Mouse (Mus musculus) spleen, adult 18-20 months (tissue): ENCODE measurements around the gene Hspb6.
A peak's percentile ranks its signal among the peaks of the same experiment; 100 is the strongest.

ENCODE experiments used
- DNase-seq, 2 experiments: peaks; one replicate each; pipeline ENCODE4 v3.0.0; 2022; ENCODE audit warnings: mixed read lengths in 2 of 2

Hspb6 gene

GRCm38 (mm10) chr7:30552102-30553020 is at the start of gene Hspb6, which contains the start of gene Proser3:
Gene Hspb6, plus strand, starts transcription at chr7:30552178.
Gene Proser3, minus strand, starts transcription at chr7:30552299.
- DNase-seq, result peak; percentile 89 to 90

DNA sequence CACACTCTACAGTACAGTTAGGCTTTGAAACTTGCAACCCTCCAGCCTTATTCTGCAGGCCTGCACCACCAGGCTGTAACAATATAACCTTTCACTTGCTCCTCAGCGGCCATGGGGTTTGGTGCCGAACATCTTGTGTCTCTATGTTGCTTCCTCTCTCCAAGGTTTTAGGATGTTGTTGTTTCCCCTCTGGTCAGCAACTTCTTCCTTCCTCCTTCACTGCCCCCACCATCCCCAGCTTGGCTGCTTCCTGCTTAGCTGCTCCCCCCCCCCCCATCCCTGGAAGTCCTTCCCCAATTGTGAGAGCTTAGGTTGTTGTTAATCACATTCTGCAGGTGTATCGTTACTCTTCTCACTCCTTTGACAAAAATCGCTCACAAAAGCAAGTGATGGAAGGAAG is 43.9 kb upstream of the Hspb6 start:
- no peak for DNase-seq

- DNase-seq, result no peak
Measured at GRCm38 (mm10) chr7:30515003-30515760, 36.8 kb upstream of the Hspb6 start.

DNA sequence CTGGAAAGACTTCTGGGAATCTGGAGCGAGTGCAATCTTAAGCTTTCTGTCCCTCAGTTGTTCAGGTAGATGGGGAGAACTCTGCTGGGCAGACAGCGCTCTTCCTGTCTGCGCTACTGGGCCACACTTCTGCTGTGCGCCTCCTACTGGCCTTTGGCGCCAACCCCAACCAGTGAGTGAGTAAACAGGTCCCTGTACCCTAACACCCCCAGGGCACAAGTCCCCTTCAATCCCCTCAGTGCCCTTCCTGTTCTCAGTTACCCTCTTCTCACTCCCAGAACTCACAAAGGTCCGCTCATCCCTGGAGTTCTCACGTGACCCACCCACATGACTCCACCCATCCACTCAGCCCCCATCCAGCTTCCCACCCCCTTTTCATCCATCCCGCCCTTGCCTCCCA is 33.7 kb upstream of the Hspb6 start:
- DNase-seq, result no peak

DNA sequence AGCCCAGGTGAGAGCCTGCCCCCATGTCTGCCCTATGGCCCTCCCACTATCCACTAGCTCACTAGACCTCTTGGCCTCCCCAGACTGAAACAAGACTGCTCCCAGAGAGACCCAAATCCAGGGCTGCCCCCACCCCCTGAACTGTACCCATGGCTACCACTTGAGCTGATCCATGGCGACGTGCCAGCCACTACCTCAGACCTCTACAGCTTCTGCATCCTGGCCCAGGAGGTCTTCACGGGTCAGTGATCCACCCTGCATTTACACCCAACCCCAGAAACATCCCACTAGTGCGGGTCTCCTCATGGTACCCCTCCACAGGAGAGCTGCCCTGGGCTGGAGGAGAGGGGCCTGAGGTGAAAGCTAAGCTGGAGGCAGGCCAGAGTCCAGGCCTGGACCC is 31.6 kb upstream of the Hspb6 start:
- no peak for DNase-seq

DNA sequence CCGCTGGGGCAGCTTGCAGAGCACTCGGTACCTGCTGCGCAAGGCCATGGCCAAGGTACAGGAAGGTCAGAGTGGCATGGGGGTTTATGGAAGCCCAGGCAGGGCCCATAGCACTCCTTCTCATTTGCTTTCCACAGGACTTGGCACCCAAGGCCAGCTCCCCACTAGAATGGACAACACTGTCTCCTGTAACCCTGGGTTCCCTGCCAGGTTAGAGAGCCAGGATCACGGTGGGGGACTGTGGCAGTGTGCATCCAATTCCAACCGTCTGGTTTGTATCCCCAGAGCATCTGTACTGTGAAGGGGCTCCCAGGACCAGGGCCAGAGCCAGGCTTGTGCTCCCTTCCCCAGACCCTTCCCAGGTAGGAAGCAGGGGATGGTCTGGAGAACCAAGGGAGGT is 31.1 kb upstream of the Hspb6 start:
- no peak for DNase-seq

- DNase-seq, result no peak
Measured at GRCm38 (mm10) chr7:30522871-30523270, 29.1 kb upstream of the Hspb6 start.

GRCm38 (mm10) chr7:30524487-30524886 is 27.5 kb upstream of the Hspb6 start:
- DNase-seq, result no peak

- DNase-seq, result no peak
Measured at GRCm38 (mm10) chr7:30525954-30526353, 26.0 kb upstream of the Hspb6 start.

DNA sequence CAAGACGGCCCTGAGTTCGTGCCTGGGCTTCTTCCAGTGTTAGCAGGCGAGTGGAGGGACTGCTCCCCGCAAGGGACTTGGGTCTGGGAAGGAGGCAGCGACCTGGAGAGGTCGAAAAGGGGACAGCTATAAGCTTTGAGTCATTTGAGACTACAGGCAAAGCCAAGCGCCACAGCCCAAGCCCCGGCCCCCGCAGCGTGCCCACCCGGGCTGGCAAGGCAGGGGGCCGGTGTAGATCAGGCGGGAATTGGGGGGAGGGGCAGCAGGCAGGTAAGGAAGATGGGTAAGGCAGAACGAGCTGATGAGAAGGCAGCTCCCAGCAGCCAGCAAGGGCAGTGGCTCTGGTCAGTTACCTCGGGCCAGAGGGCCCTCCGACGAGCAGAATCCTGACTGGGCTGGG is 25.6 kb upstream of the Hspb6 start:
- DNase-seq, result no peak

DNA sequence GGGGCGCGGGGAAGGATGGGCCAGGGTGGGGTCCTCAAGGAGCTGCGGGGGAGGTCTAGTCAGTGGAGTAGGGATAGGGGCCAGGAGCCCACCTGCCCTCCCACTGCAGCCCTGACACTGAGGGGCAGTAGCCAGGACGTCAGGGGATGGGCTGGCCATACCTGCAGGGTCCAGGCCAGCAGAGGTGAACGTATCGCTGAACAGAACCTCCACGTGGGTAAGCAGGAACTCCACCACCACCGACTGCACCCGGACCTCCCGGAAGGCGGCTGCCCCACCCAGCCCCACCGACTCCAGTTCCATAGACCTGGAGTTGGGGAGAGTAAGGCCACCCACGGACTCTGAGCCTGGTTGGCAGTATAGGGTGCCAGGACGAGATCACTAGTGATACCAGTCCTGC is 25.0 kb upstream of the Hspb6 start:
- no peak for DNase-seq

- no peak for DNase-seq
Measured at GRCm38 (mm10) chr7:30531291-30531815, 20.6 kb upstream of the Hspb6 start.

DNA sequence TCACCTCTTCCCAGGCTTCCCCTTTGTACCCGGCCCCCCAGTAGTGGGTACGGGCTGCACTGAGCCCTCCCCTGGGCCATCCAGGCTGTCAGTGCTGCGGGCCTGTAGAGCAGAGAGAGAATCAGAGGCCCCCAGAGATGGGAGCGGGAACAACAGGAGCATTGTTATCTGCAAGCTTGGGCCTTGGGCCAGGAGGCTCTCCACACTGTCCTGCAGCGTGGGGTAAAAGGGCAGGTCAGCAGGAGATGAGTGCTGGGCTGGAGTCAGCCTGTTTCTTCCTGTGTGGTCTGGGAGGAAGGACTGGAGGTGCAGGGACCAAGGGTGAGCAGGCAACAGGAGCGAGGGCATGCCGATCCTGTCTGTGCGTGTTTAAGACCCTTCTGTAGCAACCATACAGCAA is 19.0 kb upstream of the Hspb6 start:
- no peak for DNase-seq

- no peak for DNase-seq
Measured at GRCm38 (mm10) chr7:30533941-30534632, 17.9 kb upstream of the Hspb6 start.

- peak; percentile 92 to 93 for DNase-seq
Measured at GRCm38 (mm10) chr7:30534633-30535577, 17.1 kb upstream of the Hspb6 start, which contains the start of gene Arhgap33. Gene Arhgap33, minus strand, starts transcription at chr7:30535060.

DNA sequence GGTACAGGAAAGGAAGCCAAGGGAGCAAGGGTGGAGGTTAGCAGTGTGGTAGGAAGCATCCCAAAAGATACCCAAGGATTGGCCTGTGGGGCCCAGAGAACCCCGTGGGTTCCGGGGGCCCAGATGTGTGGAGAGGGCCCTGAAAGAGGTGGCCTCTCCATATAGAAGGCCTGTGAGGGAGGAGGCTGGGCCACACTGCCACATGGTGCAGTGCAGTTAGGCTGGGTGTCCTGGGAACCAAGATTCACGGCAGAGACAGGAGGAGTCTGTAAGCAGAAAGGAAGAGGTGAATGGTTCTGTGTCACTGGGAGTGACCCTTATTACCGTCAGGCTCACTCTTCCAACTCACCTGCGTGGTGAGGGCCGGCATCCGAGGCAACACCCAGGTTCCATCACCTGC is 11.4 kb upstream of the Hspb6 start:
- DNase-seq, result no peak

DNA sequence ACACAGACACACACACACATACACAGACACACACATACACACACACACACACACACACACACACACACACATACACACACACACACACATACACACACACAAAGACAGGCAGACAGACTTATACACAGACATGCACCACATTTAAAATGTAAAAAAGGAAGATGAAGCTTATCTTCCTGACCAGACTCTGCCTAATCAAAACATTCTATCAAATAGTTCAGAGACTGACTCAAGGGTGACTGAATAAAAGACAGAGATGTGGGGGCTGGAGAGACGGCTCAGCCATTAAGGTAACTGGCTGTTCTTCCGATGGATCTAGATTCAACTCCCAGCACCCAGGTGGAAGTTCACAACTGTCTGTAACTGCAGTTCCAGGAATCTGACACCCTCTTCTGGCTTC is 7.7 kb upstream of the Hspb6 start:
- DNase-seq, result no peak

GRCm38 (mm10) chr7:30549880-30550279 is 2.1 kb upstream of the Hspb6 start:
- no peak for DNase-seq

DNA sequence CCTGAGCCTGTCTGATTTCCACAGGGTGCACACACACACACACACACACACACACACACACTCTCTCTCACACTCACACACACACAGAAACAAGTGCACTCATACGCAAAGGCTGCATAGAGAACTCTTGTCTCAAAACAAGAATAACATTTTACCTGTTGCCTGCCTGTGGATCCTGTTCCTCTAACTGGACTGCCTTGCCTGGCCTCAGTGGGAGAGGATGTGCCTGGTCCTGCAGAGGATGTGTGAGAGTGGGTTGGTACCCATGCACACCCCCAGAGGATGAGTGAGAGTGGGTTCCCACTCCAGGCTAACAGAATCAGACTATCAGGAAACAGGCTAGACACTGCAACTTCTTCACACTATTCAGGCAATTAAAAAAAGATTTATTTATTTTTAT is 1.4 kb upstream of the Hspb6 start:
- no peak for DNase-seq

- DNase-seq, result no peak
Measured at GRCm38 (mm10) chr7:30551445-30552101, 405 bp upstream of the Hspb6 start.

- peak in 1 of 2 experiments; percentile 22 for DNase-seq
Measured at GRCm38 (mm10) chr7:30553021-30553589, 1.1 kb downstream of the Hspb6 start.
